ENCODE assay signal across 11 mouse cellular contexts in genomic region chr11:98323933-98324332, GRCm38 (mm10). TPM values are rescaled to one million over a fixed set of nuclear protein-coding genes. Genes with fewer than 3 reads are reported as not detected.
DNase-seq lines count a peak whose midpoint lies in the region; ATAC-seq and TF ChIP-seq lines count a peak whose summit lies in the region.
"Had no signal": no experiment of that assay in that cellular context is flagged by ENCODE, and none has a peak within 500 bp of the region (broad histone marks: within the 10 kb centered on the region; RNA-seq: fewer than 3 reads in every experiment).

No protein-coding gene starts in this region.

- peak; percentile 45 to 59 for DNase-seq in heart, postnatal 14 days
- DNase-seq in heart, adult 9 months (ENCODE audit: low spot score in 2 of 2) = no peak
- peak; percentile 53 to 61 for DNase-seq in B cell, adult 2 months
- DNase-seq in cerebellum, postnatal 14 days = peak; percentile 42 to 44
- peak; percentile 56 for DNase-seq in kidney, postnatal 14 days
- DNase-seq in right cerebral cortex, adult 2 months (ENCODE audit: low spot score in 2 of 2) = no peak
- no peak for DNase-seq in gastrocnemius, adult 2 months

- H3K4me3 ChIP-seq in gastrocnemius, adult 2 months = no peak overlapping the region
- H3K4me3 ChIP-seq: erythroblast, embryonic 14.5 days; limb, embryonic 12.5 days had no signal

- intact Hi-C loops in heart, postnatal 14 days (cut with DNase I) = no loop called here
- intact Hi-C loops in gastrocnemius, adult 2 months (cut with DNase I) = no loop called here

- TF ChIP-seq CTCF in gastrocnemius, adult 2 months (IDR thresholded peaks at IDR 0.05) = no peak

- no peak overlapping the region for H3K27ac ChIP-seq in gastrocnemius, adult 2 months
- H3K27ac ChIP-seq: limb, embryonic 12.5 days had no signal

- no peak for ATAC-seq in frontal cortex, adult (ENCODE audit: low TSS enrichment)
- ATAC-seq: Patski had no signal

RNA-seq across cellular contexts. Expression of gene Neurod2, which starts 5.5 kb away (rescaled TPM):
- total RNA-seq in heart, postnatal 14 days (2021) = not detected
- not detected for total RNA-seq in gastrocnemius, adult 2 months (2021)

RNA-seq across cellular contexts. Expression of gene Ppp1r1b, which starts 24.3 kb away (rescaled TPM):
- total RNA-seq in heart, postnatal 14 days (2021) = 1 to 10 TPM; 1.8 to 3.0 TPM
- total RNA-seq in gastrocnemius, adult 2 months (2021) = not detected

RNA-seq across cellular contexts. Expression of gene Stard3, which starts 34.2 kb away (rescaled TPM):
- 10 to 100 TPM; 21.7 to 23.3 TPM for total RNA-seq in heart, postnatal 14 days (2021)
- 10 to 100 TPM; 11.8 to 12.1 TPM for total RNA-seq in gastrocnemius, adult 2 months (2021)

RNA-seq across cellular contexts. Expression of gene Tcap, which starts 59.7 kb away (rescaled TPM):
- 100 to 1,000 TPM; 841 to 967 TPM for total RNA-seq in heart, postnatal 14 days (2021)
- total RNA-seq in gastrocnemius, adult 2 months (2021) = 1,000 to 10,000 TPM; 3,050 to 3,067 TPM

Comparison
In these comparisons a context has a peak if more than half of its experiments do, and no peak if none do; other contexts are left out.
1. DNase-seq: peak in heart, postnatal 14 days (2 of 2), B cell, adult 2 months (2 of 2), cerebellum, postnatal 14 days (2 of 2) and kidney, postnatal 14 days (single experiment); none in heart, adult 9 months (0 of 2), right cerebral cortex, adult 2 months (0 of 2) and gastrocnemius, adult 2 months (single experiment).